Mouse (Mus musculus): ENCODE results near the gene Zfp938. TPM values are rescaled to one million over a fixed set of nuclear protein-coding genes. Genes with fewer than 3 reads are reported as not detected.

Gene Zfp938
- 16.4 and 17.6 TPM in 2 replicates for polyA plus RNA-seq (2016; fragmentation: Nextera tagmentation; extraction: Ambion mirVana)

GRCm38 (mm10) chr10:82240742-82241400, at the start of gene Zfp938:
Zfp938 (minus strand) TSS chr10:82241280.
- WGBS = 4% methylated on average over 27 of the region's 27 CpGs
- Histone ChIP-seq H3K27me3 (replicated peaks) (no peaks in the 10 kb centered on the region), H3K4me3 (peak within 1 kb of the TSS; percentile 73), H3K4me1 (peaks cover 7% of the 10 kb centered on the region), H3K36me3 (peaks cover 16% of the 10 kb centered on the region), H3K27ac (peak within 1 kb of the TSS; percentile 64; the same call in 1 of the 2 replicates), H3K9ac (peak within 1 kb of the TSS; percentile 73), H3K9me3 (peaks cover 32% of the 10 kb centered on the region), H3K4me2 (replicated peaks) (peak within 1 kb of the TSS; percentile 70)
- ATAC-seq (ENCODE audit: low FRiP score, low read depth) = peak; percentile 100

- Histone ChIP-seq H3K9me3 (peaks cover 8% of the 10 kb centered on the region), H3K9ac (no peak overlapping the region), H3K4me1 (no peaks in the 10 kb centered on the region), H3K4me3 (no peak overlapping the region), H3K4me2 (replicated peaks) (no peak overlapping the region), H3K27me3 (replicated peaks) (no peaks in the 10 kb centered on the region), H3K36me3 (no peaks in the 10 kb centered on the region), H3K27ac (no peak overlapping the region)
- 88% methylated on average over 2 of the region's 2 CpGs for WGBS
- ATAC-seq (ENCODE audit: low FRiP score, low read depth) = no peak
These were observed 16.3 kb upstream of the Zfp938 start for GRCm38 (mm10) chr10:82257331-82257730.

DNA sequence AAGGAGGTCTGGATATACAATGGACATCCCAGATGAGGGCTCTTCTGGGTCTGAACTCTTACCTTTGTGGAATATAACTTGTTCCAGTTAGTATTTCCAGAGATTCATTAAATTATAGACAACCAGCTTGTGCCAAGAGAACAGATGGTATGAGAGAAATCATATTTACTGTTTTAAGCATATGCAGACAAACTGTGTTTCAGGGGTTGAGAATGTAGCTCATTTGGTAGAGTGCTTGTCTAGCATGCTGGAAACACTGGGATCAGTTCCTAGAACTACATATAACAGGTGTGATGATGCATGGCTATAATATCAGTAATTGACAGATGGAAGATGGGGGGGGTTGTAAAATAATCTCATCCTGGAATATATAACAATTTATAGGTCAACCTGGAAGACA, 3.9 kb upstream of the Zfp938 start:
- Histone ChIP-seq H3K9me3 (no peaks in the 10 kb centered on the region; the same call in 1 of the 2 replicates), H3K27me3 (replicated peaks) (no peaks in the 10 kb centered on the region), H3K27ac (no peak overlapping the region), H3K4me1 (peaks cover 7% of the 10 kb centered on the region), H3K4me2 (replicated peaks) (no peak overlapping the region), H3K36me3 (no peaks in the 10 kb centered on the region), H3K9ac (no peak overlapping the region), H3K4me3 (no peak overlapping the region)
- no peak for ATAC-seq (ENCODE audit: low FRiP score, low read depth)

- no peak for ATAC-seq (ENCODE audit: low FRiP score, low read depth)
- Histone ChIP-seq H3K4me1 (peaks cover 7% of the 10 kb centered on the region), H3K27ac (no peak overlapping the region), H3K27me3 (replicated peaks) (no peaks in the 10 kb centered on the region), H3K9me3 (peaks cover 26% of the 10 kb centered on the region), H3K4me3 (peak overlapping the region; percentile 73), H3K4me2 (replicated peaks) (peak overlapping the region; percentile 70), H3K36me3 (peaks cover 12% of the 10 kb centered on the region), H3K9ac (peak overlapping the region; percentile 73; the same call in 1 of the 2 replicates)
- WGBS = 69% methylated on average over 5 of the region's 5 CpGs
These were observed 315 bp upstream of the Zfp938 start for GRCm38 (mm10) chr10:82241401-82241788.

DNA sequence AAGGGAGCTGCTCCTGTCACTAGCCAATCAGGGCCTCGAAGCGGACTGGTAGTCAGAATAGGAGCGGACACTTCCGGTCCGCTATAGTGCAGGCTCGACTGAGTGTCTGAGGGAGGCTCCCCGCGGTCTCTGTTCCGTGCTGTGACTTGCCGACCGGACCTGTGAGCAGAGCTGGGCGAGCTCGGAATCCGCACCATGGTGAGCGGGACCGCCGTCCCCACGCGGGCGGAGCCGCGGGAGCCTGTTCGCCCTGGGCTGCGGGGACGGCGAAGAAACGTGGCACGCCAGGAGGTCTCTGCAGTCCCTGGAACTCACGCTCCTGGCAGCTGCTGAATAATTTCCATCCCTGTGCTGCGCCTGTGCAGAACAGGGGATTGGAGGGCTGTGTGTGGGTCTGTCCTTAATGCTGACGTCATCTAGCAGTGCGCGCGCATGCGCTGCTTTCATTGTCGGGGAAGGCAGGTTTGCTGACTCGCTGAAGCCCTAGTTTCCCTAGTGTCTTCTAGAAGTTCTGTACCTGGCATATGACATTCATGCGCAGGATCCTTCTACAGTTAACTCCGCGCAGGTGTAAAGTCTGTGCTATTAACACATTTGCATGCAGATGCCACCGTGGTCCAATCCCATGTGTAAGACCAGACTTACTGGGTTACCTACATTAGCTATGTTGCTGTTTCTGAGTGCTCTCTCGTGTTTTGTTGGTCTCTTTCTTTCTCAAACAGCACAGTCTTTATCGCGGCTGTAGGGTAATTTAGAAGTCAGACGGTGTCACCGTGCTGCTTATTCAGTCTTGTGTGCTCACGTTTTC, 62.6 kb downstream of the Zfp938 start:
- WGBS = 7% methylated on average over 47 of the region's 47 CpGs
- Histone ChIP-seq H3K9me3 (peaks cover 11% of the 10 kb centered on the region; the same call in 1 of the 2 replicates), H3K9ac (peak overlapping the region; percentile 66), H3K27me3 (replicated peaks) (no peaks in the 10 kb centered on the region), H3K4me2 (replicated peaks) (peak overlapping the region; percentile 74), H3K27ac (peak overlapping the region; percentile 94), H3K4me1 (no peaks in the 10 kb centered on the region), H3K4me3 (peak overlapping the region; percentile 71), H3K36me3 (no peaks in the 10 kb centered on the region)
- peak; percentile 100 for ATAC-seq (ENCODE audit: low FRiP score, low read depth)

Other genes with a start within 250 kb of the Zfp938 start
- gene Zfp873, start 193.2 kb downstream of the Zfp938 start, polyA plus RNA-seq (2016; fragmentation: Nextera tagmentation; extraction: Ambion mirVana) = 12.9 and 14.7 TPM in 2 replicates
- gene BC024063, start 157.9 kb downstream of the Zfp938 start, polyA plus RNA-seq (2016; fragmentation: Nextera tagmentation; extraction: Ambion mirVana) = 5.0 and 6.9 TPM in 2 replicates
- 7.2 and 7.6 TPM in 2 replicates for gene AU041133, start 113.3 kb downstream of the Zfp938 start, polyA plus RNA-seq (2016; fragmentation: Nextera tagmentation; extraction: Ambion mirVana)
- gene 4932415D10Rik, start 75.3 kb upstream of the Zfp938 start, polyA plus RNA-seq (2016; fragmentation: Nextera tagmentation; extraction: Ambion mirVana) = not detected in 2 replicates
- 14.8 TPM in 2 replicates for gene Gm4924, start 113.0 kb upstream of the Zfp938 start, polyA plus RNA-seq (2016; fragmentation: Nextera tagmentation; extraction: Ambion mirVana)